Mouse (Mus musculus): Measurements from ENCODE around the gene Lilra5.
"Not testable (repeated sequence)": the region's sequence is repeated elsewhere in the genome, so short reads cannot be mapped to it uniquely, and the experiment has no call there.

DNA sequence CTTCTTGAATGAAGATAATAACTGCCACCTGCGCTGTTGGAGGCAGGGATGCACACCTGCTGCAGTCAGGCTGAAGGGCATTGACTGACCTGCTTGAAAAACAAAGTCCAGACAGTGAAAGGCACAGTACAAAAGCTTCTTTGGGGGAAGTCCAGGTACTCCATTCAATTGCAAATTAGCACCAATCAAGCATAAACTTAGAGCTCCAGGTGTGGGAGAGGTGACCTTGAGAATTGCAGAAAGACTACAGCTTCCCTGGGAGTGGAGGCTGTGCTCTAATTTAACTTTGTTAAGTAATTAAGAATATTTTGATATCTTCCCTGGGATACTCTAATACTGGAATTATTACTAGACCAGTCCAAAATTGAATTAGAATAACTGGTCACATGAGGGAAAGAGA lies 13.7 kb downstream of the Lilra5 start:
- not testable (repeated sequence) for TF ChIP-seq CTCF (conservative IDR thresholded peaks at IDR 0.05; ENCODE audit: low read length); POU5F1 (IDR thresholded peaks at IDR 0.05; ENCODE audit: borderline replicate concordance, low read length)
